8 mouse cellular contexts compared by ENCODE assay signal in the genomic region with DNA sequence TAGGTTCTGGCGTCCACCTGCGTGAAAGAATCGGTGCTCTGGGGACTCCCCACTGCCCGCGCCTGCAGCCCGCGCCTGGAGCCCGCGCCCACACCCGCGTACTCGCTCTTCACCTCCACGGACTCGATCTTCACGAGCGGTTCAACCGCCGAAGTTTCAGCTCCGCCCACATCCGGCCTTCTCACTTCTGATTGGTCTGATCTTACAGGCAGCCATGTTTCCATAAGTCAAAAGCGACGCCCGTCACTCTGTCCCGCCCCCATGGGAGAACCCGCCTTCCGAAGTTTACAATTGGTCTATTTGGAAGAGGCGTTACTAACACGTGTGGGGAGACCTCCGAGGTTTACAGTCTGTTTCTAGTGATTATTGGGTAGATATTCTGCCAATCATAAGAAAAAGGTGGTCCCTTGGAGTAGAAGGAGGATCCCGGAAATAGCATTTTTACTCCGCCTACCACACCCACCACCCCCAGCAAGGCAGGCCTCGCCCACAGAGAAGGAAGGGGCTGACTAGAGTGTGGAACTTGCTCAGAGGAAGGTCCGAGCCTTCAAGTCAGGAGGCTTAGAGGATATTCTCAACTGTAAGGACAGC. TPM values are rescaled to one million over a fixed set of nuclear protein-coding genes. Genes with fewer than 3 reads are reported as not detected.
DNase-seq lines count a peak whose midpoint lies in the region; ATAC-seq lines count a peak whose summit lies in the region.

Gene Ccdc61 (minus strand): TSS at position 175 of the 591 bp plus-strand sequence.

- peaks cover 2 to 20% of the 10 kb centered on the region in 2 experiments; a peak in 3 of 4 replicates for H3K4me1 ChIP-seq in heart, embryonic 14.5 days (ENCODE audit: control insufficient read depth in 2 of 2, insufficient read depth in 2 of 2, low read length in 2 of 2)
- H3K4me1 ChIP-seq in liver, embryonic 13.5 days (replicated peaks): peaks cover 33% of the 10 kb centered on the region
- peaks cover 21% of the 10 kb centered on the region for H3K4me1 ChIP-seq in stomach, embryonic 16.5 days (ENCODE audit: control insufficient read depth, insufficient read depth, low read length)

- DNase-seq in c-Kit-negative CD71-positive TER-119-positive erythroid progenitor cells, embryonic 14.5 days (ENCODE audit: low read depth, low spot score): peak; percentile 97
- DNase-seq in fibroblast of lung, adult 2 months (ENCODE audit: low read depth): peak; percentile 98
- peak; percentile 97 for DNase-seq in kidney, postnatal 14 days
- peak; percentile 92 for DNase-seq in liver, embryonic 13.5 days
- peak; percentile 94 for DNase-seq in neural tube, embryonic 10.5 days (ENCODE audit: extremely low spot score, low spot score)

- no peaks in the 10 kb centered on the region for H3K9me3 ChIP-seq in heart, embryonic 14.5 days (ENCODE audit: control insufficient read depth, low read length)
- H3K9me3 ChIP-seq in liver, embryonic 13.5 days (replicated peaks): no peaks in the 10 kb centered on the region
- no peaks in the 10 kb centered on the region for H3K9me3 ChIP-seq in stomach, embryonic 16.5 days (replicated peaks; ENCODE audit: control insufficient read depth, low read length)

- no peak within 1 kb of the TSS for H3K27ac ChIP-seq in heart, embryonic 14.5 days (replicated peaks in 1 of 2; ENCODE audit: control insufficient read depth in 1 of 2, insufficient read depth in 1 of 2, low read depth in 2 of 2, low read length in 2 of 2)
- peak within 1 kb of the TSS; percentile 53; the same call in 1 of the 2 replicates for H3K27ac ChIP-seq in liver, embryonic 13.5 days
- H3K27ac ChIP-seq in stomach, embryonic 16.5 days (ENCODE audit: low read length): no peak within 1 kb of the TSS

- H3K4me2 ChIP-seq in heart, embryonic 14.5 days (ENCODE audit: low read length): peak within 1 kb of the TSS; percentile 87
- H3K4me2 ChIP-seq in liver, embryonic 13.5 days: peak within 1 kb of the TSS; percentile 72
- peak within 1 kb of the TSS; percentile 58 for H3K4me2 ChIP-seq in stomach, embryonic 16.5 days (ENCODE audit: low read depth, low read length)

- ATAC-seq in CD4-positive, CD25-positive, alpha-beta regulatory T cell, adult 4 months: peak; percentile 97
- peak; percentile 100 for ATAC-seq in heart, embryonic 14.5 days (ENCODE audit: insufficient number of reproducible peaks, insufficient read depth, low FRiP score, low read depth)
- peak; percentile 97 for ATAC-seq in liver, embryonic 13.5 days (ENCODE audit: low read depth)
- ATAC-seq in stomach, embryonic 16.5 days (ENCODE audit: insufficient read depth, low FRiP score): peak; percentile 99

- H3K27me3 ChIP-seq in heart, embryonic 14.5 days (ENCODE audit: control insufficient read depth, insufficient read depth, low read length): no peaks in the 10 kb centered on the region
- H3K27me3 ChIP-seq in liver, embryonic 13.5 days: no peaks in the 10 kb centered on the region
- H3K27me3 ChIP-seq in stomach, embryonic 16.5 days (ENCODE audit: control insufficient read depth, insufficient read depth, low read length): no peaks in the 10 kb centered on the region

- peak within 1 kb of the TSS; percentile 76 to 94 for H3K4me3 ChIP-seq in heart, embryonic 14.5 days (ENCODE audit: control insufficient read depth in 1 of 2, insufficient read depth in 1 of 2, low read depth in 1 of 2, low read length in 2 of 2)
- peak within 1 kb of the TSS; percentile 80 for H3K4me3 ChIP-seq in liver, embryonic 13.5 days (replicated peaks)
- H3K4me3 ChIP-seq in stomach, embryonic 16.5 days (replicated peaks; ENCODE audit: low read length): peak within 1 kb of the TSS; percentile 73

- H3K9ac ChIP-seq in heart, embryonic 14.5 days (ENCODE audit: low read length): peak within 1 kb of the TSS; percentile 80
- peak within 1 kb of the TSS; percentile 77 for H3K9ac ChIP-seq in liver, embryonic 13.5 days
- H3K9ac ChIP-seq in stomach, embryonic 16.5 days (ENCODE audit: low read length): peak within 1 kb of the TSS; percentile 82

- under 1% methylated on average over 33 of the region's 33 CpGs for WGBS in heart, embryonic 14.5 days
- under 1% methylated on average over 33 of the region's 33 CpGs for WGBS in liver, embryonic 13.5 days (ENCODE audit: insufficient replicate concordance)
- WGBS in stomach, embryonic 16.5 days: under 1% methylated on average over 33 of the region's 33 CpGs

- H3K36me3 ChIP-seq in heart, embryonic 14.5 days (ENCODE audit: control insufficient read depth, insufficient read depth, low read length): no peaks in the 10 kb centered on the region
- H3K36me3 ChIP-seq in liver, embryonic 13.5 days: no peaks in the 10 kb centered on the region
- no peaks in the 10 kb centered on the region for H3K36me3 ChIP-seq in stomach, embryonic 16.5 days (ENCODE audit: control insufficient read depth, insufficient read depth, low read length)

RNA-seq across cellular contexts. Expression of gene Ccdc61, which starts in this region (rescaled TPM):
- polyA plus RNA-seq in CD4-positive, CD25-positive, alpha-beta regulatory T cell, adult 4 months (2017; shearing (Covaris generic)): 1 to 10 TPM; 7.6 to 8.9 TPM
- polyA plus RNA-seq in heart, embryonic 14.5 days (2014; fragmentation: Nextera tagmentation; extraction: Ambion mirVana): 12.2 and 14.3 TPM in 2 replicates
- 10.7 and 12.3 TPM in 2 replicates for polyA plus RNA-seq in liver, embryonic 13.5 days (2015; fragmentation: Nextera tagmentation; extraction: Ambion mirVana)
- 16.7 and 21.2 TPM in 2 replicates for polyA plus RNA-seq in stomach, embryonic 16.5 days (2015; fragmentation: Nextera tagmentation; extraction: Ambion mirVana)
